Mouse (Mus musculus) CD4-positive, CD25-positive, alpha-beta regulatory T cell, adult 2 months (primary cell): ENCODE measurements at regions not wholly inside any gene's neighbourhood (a gene's known extent, or its start where the extent isn't known, plus 50 kb on each side); places are given as distances from the start of the nearest gene placed in this dataset.

Source experiments
- DNase-seq: peaks from one replicate; pipeline ENCODE4 v3.0.0-alpha.2; 2012; ENCODE audit warnings: low read depth, low spot score

- no peak for DNase-seq
Measured at GRCm38 (mm10) chr11:44229996-44230395, 169.9 kb upstream of the Il12b start.

- no peak for DNase-seq
Measured at GRCm38 (mm10) chr11:44235456-44235855, 164.4 kb upstream of the Il12b start.

GRCm38 (mm10) chr11:44238051-44238450, 161.8 kb upstream of the Il12b start:
- DNase-seq, result no peak

- DNase-seq, result no peak
Measured at GRCm38 (mm10) chr11:44238598-44238997, 161.3 kb upstream of the Il12b start.

- DNase-seq, result no peak
Measured at GRCm38 (mm10) chr11:44243184-44243583, 156.7 kb upstream of the Il12b start.

GRCm38 (mm10) chr11:44251821-44252220, 148.0 kb upstream of the Il12b start:
- DNase-seq, result no peak

GRCm38 (mm10) chr11:44260376-44261111, 139.3 kb upstream of the Il12b start:
- DNase-seq, result no peak

- no peak for DNase-seq
Measured at GRCm38 (mm10) chr11:44261657-44262056, 138.2 kb upstream of the Il12b start.

- no peak for DNase-seq
Measured at GRCm38 (mm10) chr11:44262571-44262970, 137.3 kb upstream of the Il12b start.

GRCm38 (mm10) chr11:44272268-44272667, 127.6 kb upstream of the Il12b start:
- no peak for DNase-seq

- no peak for DNase-seq
Measured at GRCm38 (mm10) chr11:44278521-44279208, 121.2 kb upstream of the Il12b start.

GRCm38 (mm10) chr11:44285961-44286360, 113.9 kb upstream of the Il12b start:
- DNase-seq, result no peak

GRCm38 (mm10) chr11:44288825-44289224, 111.0 kb upstream of the Il12b start:
- DNase-seq, result no peak

- no peak for DNase-seq
Measured at GRCm38 (mm10) chr11:44303786-44304185, 96.1 kb upstream of the Il12b start.

GRCm38 (mm10) chr11:44316061-44316460, 83.8 kb upstream of the Il12b start:
- DNase-seq, result no peak

- no peak for DNase-seq
Measured at GRCm38 (mm10) chr11:44319136-44319535, 80.7 kb upstream of the Il12b start.

- DNase-seq, result no peak
Measured at GRCm38 (mm10) chr11:44323314-44323713, 76.5 kb upstream of the Il12b start.

GRCm38 (mm10) chr11:44325066-44325465, 74.8 kb upstream of the Il12b start:
- DNase-seq, result no peak

- no peak for DNase-seq
Measured at GRCm38 (mm10) chr11:44325525-44325924, 74.3 kb upstream of the Il12b start.

GRCm38 (mm10) chr11:44329503-44329902, 70.4 kb upstream of the Il12b start:
- no peak for DNase-seq

- no peak for DNase-seq
Measured at GRCm38 (mm10) chr11:44330438-44330837, 69.4 kb upstream of the Il12b start.

- peak; percentile 75 for DNase-seq
Measured at GRCm38 (mm10) chr11:44330851-44331773, 68.8 kb upstream of the Il12b start.
